8 mouse cellular contexts compared by ENCODE assay signal in genomic region chr7:27165696-27166095, GRCm38 (mm10). TPM values are rescaled to one million over a fixed set of nuclear protein-coding genes. Genes with fewer than 3 reads are reported as not detected.
DNase-seq lines count a peak whose midpoint lies in the region; ATAC-seq and TF ChIP-seq lines count a peak whose summit lies in the region.

No protein-coding gene starts in this region.

- no peaks in the 10 kb centered on the region for H3K27me3 ChIP-seq in thymus, adult 2 months (ENCODE audit: control insufficient read depth, insufficient read depth, low read length)
- no peaks in the 10 kb centered on the region for H3K27me3 ChIP-seq in limb, embryonic 14.5 days (ENCODE audit: control insufficient read depth, insufficient read depth, low read length)
- H3K27me3 ChIP-seq in stomach, postnatal 0 days (ENCODE audit: control insufficient read depth, insufficient read depth, low read length): no peaks in the 10 kb centered on the region

- no peak for ATAC-seq in cerebellum, adult (ENCODE audit: insufficient number of reproducible peaks, low FRiP score, low TSS enrichment)
- no peak for ATAC-seq in limb, embryonic 14.5 days (ENCODE audit: low FRiP score, low read depth)
- ATAC-seq in stomach, postnatal 0 days (ENCODE audit: low FRiP score, low TSS enrichment): no peak

- peaks cover 52% of the 10 kb centered on the region for H3K4me1 ChIP-seq in thymus, adult 2 months (replicated peaks; ENCODE audit: control insufficient read depth, insufficient read depth, low read length)
- H3K4me1 ChIP-seq in limb, embryonic 14.5 days (ENCODE audit: control insufficient read depth, insufficient read depth, low read length): peaks cover 29% of the 10 kb centered on the region
- H3K4me1 ChIP-seq in stomach, postnatal 0 days (replicated peaks; ENCODE audit: control insufficient read depth, insufficient read depth): peaks cover 3% of the 10 kb centered on the region; the same call in 1 of the 2 replicates

- DNase-seq in cerebellum, adult 11 months: peak; percentile 28
- DNase-seq in thymus, adult 2 months: no peak
- no peak for DNase-seq in thymus, postnatal 4 days
- DNase-seq in limb, embryonic 14.5 days (ENCODE audit: low spot score): no peak
- no peak for DNase-seq in stomach, postnatal 0 days (ENCODE audit: low spot score)
- DNase-seq in gastrocnemius, postnatal 10 days: no peak
- DNase-seq in adipocyte (ENCODE audit: low spot score): no peak

- H3K27ac ChIP-seq in thymus, adult 2 months (ENCODE audit: control insufficient read depth, insufficient read depth, low read length): peak overlapping the region; percentile 89
- H3K27ac ChIP-seq in limb, embryonic 14.5 days (replicated peaks; ENCODE audit: low read depth, low read length): peak overlapping the region; percentile 92
- peak overlapping the region; percentile 99 for H3K27ac ChIP-seq in stomach, postnatal 0 days (replicated peaks)

- no peaks in the 10 kb centered on the region for H3K9me3 ChIP-seq in limb, embryonic 14.5 days (ENCODE audit: control insufficient read depth, low read length)
- no peaks in the 10 kb centered on the region for H3K9me3 ChIP-seq in stomach, postnatal 0 days (ENCODE audit: control insufficient read depth, low read length)

- 3% methylated on average over 8 of the region's 8 CpGs for WGBS in thymus, adult 2 months
- 4% methylated on average over 8 of the region's 8 CpGs for WGBS in limb, embryonic 14.5 days
- 3% methylated on average over 8 of the region's 8 CpGs for WGBS in stomach, postnatal 0 days

- no peak for TF ChIP-seq EP300 in stomach, postnatal 0 days (optimal IDR thresholded peaks at IDR 0.05)

- H3K4me3 ChIP-seq in thymus, adult 2 months (ENCODE audit: control insufficient read depth, insufficient read depth, low read length): peak overlapping the region; percentile 95
- H3K4me3 ChIP-seq in limb, embryonic 14.5 days (replicated peaks; ENCODE audit: low read length): peak overlapping the region; percentile 66
- H3K4me3 ChIP-seq in stomach, postnatal 0 days (ENCODE audit: low read depth, low read length): peak overlapping the region; percentile 84

- no peaks in the 10 kb centered on the region for H3K36me3 ChIP-seq in thymus, adult 2 months (ENCODE audit: control insufficient read depth, insufficient read depth, low read length)
- H3K36me3 ChIP-seq in limb, embryonic 14.5 days (ENCODE audit: control insufficient read depth, insufficient read depth, low read length): peaks cover 54% of the 10 kb centered on the region
- 0 out of 2 replicates have a peak, but pooled peaks cover 5% of the 10 kb centered on the region for H3K36me3 ChIP-seq in stomach, postnatal 0 days (ENCODE audit: control insufficient read depth, insufficient read depth, low read length)

- TF ChIP-seq CTCF in thymus, adult 2 months (IDR thresholded peaks at IDR 0.05; ENCODE audit: borderline replicate concordance, control insufficient read depth, extremely low read depth, insufficient read depth, low read length, poor library complexity): no peak
- TF ChIP-seq CTCF in stomach, postnatal 0 days (IDR thresholded peaks at IDR 0.05; ENCODE audit: low read depth): no peak

- peak overlapping the region; percentile 86 for H3K9ac ChIP-seq in limb, embryonic 14.5 days (ENCODE audit: low read depth, low read length, severe bottlenecking)
- peak overlapping the region; percentile 94 for H3K9ac ChIP-seq in stomach, postnatal 0 days (ENCODE audit: low read length)

- TF ChIP-seq POLR2A in thymus, adult 2 months (IDR thresholded peaks at IDR 0.05; ENCODE audit: control insufficient read depth, extremely low read depth, insufficient read depth, low read length, poor library complexity): no peak
- no peak for TF ChIP-seq POLR2A in limb, embryonic 14.5 days (IDR thresholded peaks at IDR 0.05; ENCODE audit: borderline replicate concordance, extremely low read depth, insufficient read depth, insufficient read length)

- H3K4me2 ChIP-seq in limb, embryonic 14.5 days (replicated peaks; ENCODE audit: low read depth, low read length, severe bottlenecking): peak overlapping the region; percentile 72
- H3K4me2 ChIP-seq in stomach, postnatal 0 days (replicated peaks; ENCODE audit: low read depth): peak overlapping the region; percentile 78

RNA-seq across cellular contexts. Expression of gene Egln2, which starts 0.9 kb away (rescaled TPM):
- 116 and 125 TPM in 2 replicates for polyA plus RNA-seq in thymus, adult 2 months (2012; rRNA removed)
- polyA plus RNA-seq in limb, embryonic 14.5 days (2012; rRNA removed): 88.3 and 96.4 TPM in 2 replicates
- polyA plus RNA-seq in limb, embryonic 14.5 days (2014; fragmentation: Nextera tagmentation; extraction: Ambion mirVana): 41.9 and 49.2 TPM in 2 replicates
- polyA plus RNA-seq in stomach, postnatal 0 days (2015; fragmentation: Nextera tagmentation; extraction: Ambion mirVana): 51.0 and 53.4 TPM in 2 replicates
- total RNA-seq in gastrocnemius, postnatal 10 days (2021): 10 to 100 TPM; 83.9 to 91.4 TPM

RNA-seq across cellular contexts. Expression of gene Cyp2t4, which starts 12.2 kb away (rescaled TPM):
- 0.11 TPM in 1 of 2 replicates, not detected in the other for polyA plus RNA-seq in thymus, adult 2 months (2012; rRNA removed)
- not detected in 2 replicates for polyA plus RNA-seq in limb, embryonic 14.5 days (2012; rRNA removed)
- polyA plus RNA-seq in limb, embryonic 14.5 days (2014; fragmentation: Nextera tagmentation; extraction: Ambion mirVana): not detected in 2 replicates
- 0.11 TPM in 1 of 2 replicates, not detected in the other for polyA plus RNA-seq in stomach, postnatal 0 days (2015; fragmentation: Nextera tagmentation; extraction: Ambion mirVana)
- not detected for total RNA-seq in gastrocnemius, postnatal 10 days (2021)

RNA-seq across cellular contexts. Expression of gene Rab4b, which starts 13.0 kb away (rescaled TPM):
- polyA plus RNA-seq in thymus, adult 2 months (2012; rRNA removed): 127 and 136 TPM in 2 replicates
- 78.3 and 93.5 TPM in 2 replicates for polyA plus RNA-seq in limb, embryonic 14.5 days (2012; rRNA removed)
- polyA plus RNA-seq in limb, embryonic 14.5 days (2014; fragmentation: Nextera tagmentation; extraction: Ambion mirVana): 61.5 and 70.9 TPM in 2 replicates
- polyA plus RNA-seq in stomach, postnatal 0 days (2015; fragmentation: Nextera tagmentation; extraction: Ambion mirVana): 70.7 and 72.2 TPM in 2 replicates
- 10 to 100 TPM; 22.7 to 25.2 TPM for total RNA-seq in gastrocnemius, postnatal 10 days (2021)

RNA-seq across cellular contexts. Expression of gene Gm21983, which starts 15.2 kb away (rescaled TPM):
- 0.19 TPM in 1 of 2 replicates, not detected in the other for polyA plus RNA-seq in thymus, adult 2 months (2012; rRNA removed)
- polyA plus RNA-seq in limb, embryonic 14.5 days (2012; rRNA removed): 5.2 and 9.0 TPM in 2 replicates
- polyA plus RNA-seq in limb, embryonic 14.5 days (2014; fragmentation: Nextera tagmentation; extraction: Ambion mirVana): 0.58 and 0.62 TPM in 2 replicates
- not detected in 2 replicates for polyA plus RNA-seq in stomach, postnatal 0 days (2015; fragmentation: Nextera tagmentation; extraction: Ambion mirVana)
- not detected for total RNA-seq in gastrocnemius, postnatal 10 days (2021)

RNA-seq across cellular contexts. Expression of gene Mia, which starts 15.3 kb away (rescaled TPM):
- polyA plus RNA-seq in thymus, adult 2 months (2012; rRNA removed): 4.0 and 5.2 TPM in 2 replicates
- 193 and 236 TPM in 2 replicates for polyA plus RNA-seq in limb, embryonic 14.5 days (2012; rRNA removed)
- polyA plus RNA-seq in limb, embryonic 14.5 days (2014; fragmentation: Nextera tagmentation; extraction: Ambion mirVana): 147 and 156 TPM in 2 replicates
- 7.3 and 8.7 TPM in 2 replicates for polyA plus RNA-seq in stomach, postnatal 0 days (2015; fragmentation: Nextera tagmentation; extraction: Ambion mirVana)
- total RNA-seq in gastrocnemius, postnatal 10 days (2021): not detected
